Mouse (Mus musculus) adrenal gland, postnatal 14 days (tissue): ENCODE results near the gene Elmo1. TPM values are rescaled to one million over a fixed set of nuclear protein-coding genes. Genes with fewer than 3 reads are reported as not detected.
"Not testable (repeated sequence)": the region's sequence is repeated elsewhere in the genome, so short reads cannot be mapped to it uniquely, and the experiment has no call there.

Experiments used
- DNase-seq: peaks from one replicate; pipeline ENCODE4 v3.0.0; 2021; ENCODE audit warnings: mixed read lengths
- total RNA-seq: library from RNA; stranded (reverse); gene quantifications from 2 replicates; pipeline ENCODE4 v1.2.3, GENCODE M21; 2021

The Elmo1 gene
- total RNA-seq, 1 experiment from 2014 or later: 19.2 TPM

DNA sequence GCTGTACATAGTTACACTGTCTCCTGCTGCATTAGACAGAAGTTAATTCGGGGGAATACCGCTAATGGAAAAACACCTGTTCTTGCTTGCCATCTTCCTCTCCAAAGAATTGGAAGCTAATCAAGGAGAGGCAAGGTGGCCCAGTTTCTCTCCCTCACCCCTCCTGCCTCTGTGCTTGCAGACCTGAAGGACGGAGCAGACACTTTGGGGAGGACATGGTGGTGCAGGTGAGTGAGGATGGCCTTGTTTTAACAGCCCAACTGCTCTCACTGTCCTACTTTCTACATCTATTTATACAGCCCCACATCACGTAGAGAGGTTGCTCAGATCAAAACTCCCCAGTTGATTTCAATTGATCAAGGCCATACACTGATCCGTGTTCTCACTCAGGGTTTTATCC lies 529.5 kb downstream of the Elmo1 start:
- DNase-seq: no peak

DNA sequence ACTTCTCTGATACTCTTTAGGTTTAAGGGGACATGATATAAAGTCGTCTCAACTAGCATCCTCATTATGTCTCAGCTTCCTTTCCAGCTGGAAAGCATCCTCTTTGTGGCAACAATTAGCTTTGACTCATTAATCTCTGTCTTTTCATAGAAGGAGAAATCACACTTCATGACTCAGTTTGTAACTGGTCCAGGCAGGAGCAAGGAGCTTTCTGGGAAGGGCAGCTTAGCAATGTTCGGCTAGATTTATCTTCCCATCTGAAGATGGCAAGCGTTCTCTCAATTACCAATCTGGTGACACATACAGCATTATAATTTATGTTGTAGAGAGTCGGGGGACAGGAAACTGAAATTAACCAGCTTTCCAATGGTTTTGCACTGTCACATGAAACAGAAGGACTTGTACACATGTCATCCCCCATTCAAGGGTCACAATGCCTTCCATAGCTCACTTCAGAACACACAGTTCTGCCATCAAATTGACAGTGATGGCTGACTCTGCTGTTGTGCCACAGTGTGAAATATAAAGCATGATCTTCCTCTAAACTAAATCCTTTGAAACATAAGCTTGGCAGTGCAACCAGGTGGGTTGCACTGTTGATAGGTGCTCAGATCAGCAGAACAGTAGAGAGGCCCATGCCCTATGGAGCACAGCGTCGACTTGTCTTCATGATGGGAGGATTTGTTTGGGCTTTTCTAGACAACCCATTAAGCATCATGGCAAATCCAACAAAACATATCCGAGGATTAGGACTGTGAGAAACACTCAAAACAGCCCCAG lies 532.9 kb downstream of the Elmo1 start:
- no peak for DNase-seq

- DNase-seq: no peak
Measured at GRCm38 (mm10) chr13:20627796-20628195, 537.4 kb downstream of the Elmo1 start.

GRCm38 (mm10) chr13:20632477-20632876 lies 542.1 kb downstream of the Elmo1 start:
- DNase-seq: no peak

GRCm38 (mm10) chr13:20634679-20635078 lies 544.3 kb downstream of the Elmo1 start:
- not testable (repeated sequence) for DNase-seq

- DNase-seq: no peak
Measured at GRCm38 (mm10) chr13:20635646-20636045, 545.2 kb downstream of the Elmo1 start.
